Mouse (Mus musculus) neural tube, embryonic 12.5 days (tissue): Measurements from ENCODE around the gene Gnb4. TPM values are rescaled to one million over a fixed set of nuclear protein-coding genes. Genes with fewer than 3 reads are reported as not detected.

Source experiments
- ATAC-seq: fragments of 200-750 bp; cut with Nextera tagmentation; 2 replicates; pipeline ENCODE4 v1.8.0; 2017; ENCODE audit warnings: low read depth, mild to moderate bottlenecking, moderate TSS enrichment, moderate library complexity; ENCODE audit not compliant: low FRiP score
- H3K27ac ChIP-seq: fragments of 300-500 bp; sonication (generic); 2 replicates; pipeline ENCODE4 v1.5.1; 2016
- H3K27me3 ChIP-seq: fragments of 300-500 bp; sonication (generic); replicated peaks from 2 replicates; pipeline ENCODE4 v1.6.1; 2016; ENCODE audit warnings: mild to moderate bottlenecking
- H3K36me3 ChIP-seq: fragments of 300-500 bp; sonication (generic); 2 replicates; pipeline ENCODE4 v1.6.1; 2016; ENCODE audit warnings: mild to moderate bottlenecking
- H3K4me1 ChIP-seq: fragments of 300-500 bp; sonication (generic); 2 replicates; pipeline ENCODE4 v1.6.1; 2016
- H3K4me2 ChIP-seq: fragments of 300-500 bp; sonication (generic); replicated peaks from 2 replicates; pipeline ENCODE4 v1.6.1; 2016; ENCODE audit warnings: mild to moderate bottlenecking
- H3K4me3 ChIP-seq: fragments of 300-500 bp; sonication (generic); 2 replicates; pipeline ENCODE4 v1.5.1; 2016
- H3K9ac ChIP-seq: fragments of 300-500 bp; sonication (generic); 2 replicates; pipeline ENCODE4 v1.6.1; 2016; ENCODE audit warnings: mild to moderate bottlenecking
- H3K9me3 ChIP-seq: fragments of 300-500 bp; sonication (generic); 2 replicates; pipeline ENCODE4 v1.6.1; 2016; ENCODE audit warnings: mild to moderate bottlenecking
- WGBS: fragments of 180-500 bp; shearing (Covaris S2); methylation state at CpG from one replicate; pipeline ENCODE4 v1.1.7; 2016; 5-methylcytosine and 5-hydroxymethylcytosine counted together
- polyA plus RNA-seq: library from polyadenylated mRNA; unstranded; fragments of >200 nt; fragmentation: Nextera tagmentation; extraction: Ambion mirVana; gene quantifications from 2 replicates; pipeline ENCODE4 v1.2.1, GENCODE M21; 2016

Gnb4 gene
- polyA plus RNA-seq, 1 experiment from 2014 or later = 54.5 TPM

- WGBS = 94% methylated on average over 6 of the region's 6 CpGs
- no peaks in the 10 kb centered on the region for H3K9me3 ChIP-seq
- no peak overlapping the region for H3K27ac ChIP-seq
- no peaks in the 10 kb centered on the region for H3K4me1 ChIP-seq
- no peaks in the 10 kb centered on the region for H3K27me3 ChIP-seq
- ATAC-seq = no peak
- H3K4me3 ChIP-seq = no peak overlapping the region
- H3K36me3 ChIP-seq = peaks cover 36% of the 10 kb centered on the region
- no peak overlapping the region for H3K9ac ChIP-seq
- H3K4me2 ChIP-seq = no peak overlapping the region
Measured at GRCm38 (mm10) chr3:32563401-32563800, 53.0 kb downstream of the Gnb4 start.

DNA sequence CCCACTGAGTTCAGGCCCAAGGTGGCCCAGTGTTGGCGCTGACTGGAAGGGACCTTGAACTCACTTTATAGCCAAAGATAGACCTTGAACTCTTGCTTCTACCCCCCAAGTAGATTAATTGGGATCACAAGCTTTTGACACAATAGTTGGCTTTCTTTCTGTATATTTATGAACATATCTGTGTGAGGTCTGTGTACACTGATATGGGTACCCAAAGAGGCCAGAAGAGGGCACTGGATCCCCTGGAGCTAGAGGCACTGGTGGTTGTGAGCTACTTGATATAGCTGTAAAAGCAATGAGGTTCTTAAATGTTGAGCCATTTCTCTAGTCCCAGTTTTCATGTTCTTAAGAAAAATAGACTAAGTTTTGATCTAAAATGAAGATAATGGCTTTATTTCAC is 63.3 kb downstream of the Gnb4 start:
- Histone ChIP-seq H3K27me3 (no peaks in the 10 kb centered on the region), H3K4me3 (no peak overlapping the region), H3K9ac (no peak overlapping the region), H3K4me1 (no peaks in the 10 kb centered on the region), H3K36me3 (peaks cover 35% of the 10 kb centered on the region), H3K9me3 (no peaks in the 10 kb centered on the region), H3K27ac (no peak overlapping the region), H3K4me2 (no peak overlapping the region)
- 100% methylated on average over 1 of the region's 1 CpGs for WGBS
- ATAC-seq = no peak

GRCm38 (mm10) chr3:32538091-32538490 is 78.3 kb downstream of the Gnb4 start:
- Histone ChIP-seq H3K4me1 (no peaks in the 10 kb centered on the region), H3K27me3 (no peaks in the 10 kb centered on the region), H3K9me3 (no peaks in the 10 kb centered on the region), H3K4me2 (no peak overlapping the region), H3K4me3 (no peak overlapping the region), H3K27ac (no peak overlapping the region), H3K36me3 (peaks cover 31% of the 10 kb centered on the region), H3K9ac (no peak overlapping the region)
- WGBS = 94% methylated on average over 5 of the region's 5 CpGs
- no peak for ATAC-seq

GRCm38 (mm10) chr3:32537556-32537955 is 78.8 kb downstream of the Gnb4 start:
- Histone ChIP-seq H3K9me3 (no peaks in the 10 kb centered on the region), H3K4me1 (no peaks in the 10 kb centered on the region), H3K4me3 (no peak overlapping the region), H3K36me3 (peaks cover 26% of the 10 kb centered on the region), H3K9ac (no peak overlapping the region), H3K27ac (no peak overlapping the region), H3K27me3 (no peaks in the 10 kb centered on the region), H3K4me2 (no peak overlapping the region)
- no peak for ATAC-seq
- 40% methylated on average over 1 of the region's 1 CpGs for WGBS

GRCm38 (mm10) chr3:32535692-32536091 is 80.7 kb downstream of the Gnb4 start:
- Histone ChIP-seq H3K4me1 (no peaks in the 10 kb centered on the region), H3K4me3 (no peak overlapping the region), H3K36me3 (peaks cover 30% of the 10 kb centered on the region), H3K9me3 (no peaks in the 10 kb centered on the region), H3K4me2 (no peak overlapping the region), H3K27ac (no peak overlapping the region), H3K9ac (no peak overlapping the region), H3K27me3 (no peaks in the 10 kb centered on the region)
- 89% methylated on average over 1 of the region's 1 CpGs for WGBS
- no peak for ATAC-seq

Other genes with a start within 250 kb of the Gnb4 start
- gene Pik3ca, start 218.9 kb downstream of the Gnb4 start, polyA plus RNA-seq = 15.7 and 18.9 TPM in 2 replicates
- 0.11 TPM in 1 of 2 replicates, not detected in the other for gene Kcnmb3, start 124.4 kb downstream of the Gnb4 start, polyA plus RNA-seq
- gene Zfp639, start 106.3 kb downstream of the Gnb4 start, polyA plus RNA-seq = 42.2 and 49.7 TPM in 2 replicates
- 43.0 and 49.7 TPM in 2 replicates for gene Mfn1, start 87.1 kb downstream of the Gnb4 start, polyA plus RNA-seq
- gene Actl6a, start 89.7 kb upstream of the Gnb4 start, polyA plus RNA-seq = 173 TPM in 2 replicates
- gene Ndufb5, start 120.4 kb upstream of the Gnb4 start, polyA plus RNA-seq = 293 and 322 TPM in 2 replicates
- gene Mrpl47, start 121.0 kb upstream of the Gnb4 start, polyA plus RNA-seq = 32.6 and 36.8 TPM in 2 replicates
- 7.0 and 10.7 TPM in 2 replicates for gene Usp13, start 201.0 kb upstream of the Gnb4 start, polyA plus RNA-seq